Comparison of ENCODE assay signal across 9 mouse cellular contexts in genomic region chr11:101855950-101856712, GRCm38 (mm10). TPM values are rescaled to one million over a fixed set of nuclear protein-coding genes. Genes with fewer than 3 reads are reported as not detected.
DNase-seq lines count a peak whose midpoint lies in the region; ATAC-seq and TF ChIP-seq lines count a peak whose summit lies in the region.
"Had no signal": no experiment of that assay in that cellular context is flagged by ENCODE, and none has a peak within 500 bp of the region (broad histone marks: within the 10 kb centered on the region; RNA-seq: fewer than 3 reads in every experiment).

No protein-coding gene starts in this region.

- H3K9ac ChIP-seq in midbrain, embryonic 11.5 days (ENCODE audit: low read length) = no peak overlapping the region
- no peak overlapping the region for H3K9ac ChIP-seq in kidney, postnatal 0 days (ENCODE audit: low read depth, low read length)
- H3K9ac ChIP-seq in stomach, embryonic 16.5 days (ENCODE audit: low read length) = no peak overlapping the region
- no peak overlapping the region for H3K9ac ChIP-seq in midbrain, embryonic 13.5 days (replicated peaks)

- H3K4me3 ChIP-seq in midbrain, embryonic 11.5 days (ENCODE audit: low read depth, low read length) = no peak overlapping the region
- no peak overlapping the region for H3K4me3 ChIP-seq in midbrain, embryonic 10.5 days
- H3K4me3 ChIP-seq in kidney, postnatal 0 days (replicated peaks; ENCODE audit: low read depth, low read length) = no peak overlapping the region
- H3K4me3 ChIP-seq in stomach, embryonic 16.5 days (replicated peaks; ENCODE audit: low read length) = no peak overlapping the region
- H3K4me3 ChIP-seq in midbrain, embryonic 13.5 days (replicated peaks) = no peak overlapping the region

- no peak for ATAC-seq in midbrain, embryonic 11.5 days (ENCODE audit: low FRiP score)
- no peak for ATAC-seq in kidney, postnatal 0 days (replicated peaks; ENCODE audit: low FRiP score, low read depth)
- peak; percentile 59 for ATAC-seq in stomach, embryonic 16.5 days (ENCODE audit: insufficient read depth, low FRiP score)
- ATAC-seq in midbrain, embryonic 13.5 days = no peak
- ATAC-seq in megakaryocyte-erythroid progenitor cell, adult 5-6 weeks (replicated peaks; ENCODE audit: low FRiP score, low TSS enrichment, poor library complexity, severe bottlenecking) = no peak
- ATAC-seq: forebrain, embryonic 16.5 days had no signal

- WGBS in midbrain, embryonic 11.5 days = 80% methylated on average over 9 of the region's 9 CpGs
- 82% methylated on average over 9 of the region's 9 CpGs for WGBS in midbrain, embryonic 10.5 days
- 41% methylated on average over 9 of the region's 9 CpGs for WGBS in kidney, postnatal 0 days
- 57% methylated on average over 9 of the region's 9 CpGs for WGBS in stomach, embryonic 16.5 days
- WGBS in midbrain, embryonic 13.5 days = 86% methylated on average over 9 of the region's 9 CpGs

- H3K27ac ChIP-seq in midbrain, embryonic 11.5 days (ENCODE audit: low read depth, low read length) = no peak overlapping the region
- no peak overlapping the region for H3K27ac ChIP-seq in midbrain, embryonic 10.5 days (replicated peaks)
- no peak overlapping the region for H3K27ac ChIP-seq in kidney, postnatal 0 days
- peak overlapping the region; percentile 36; the same call in 1 of the 2 replicates for H3K27ac ChIP-seq in stomach, embryonic 16.5 days (ENCODE audit: low read length)
- H3K27ac ChIP-seq in midbrain, embryonic 13.5 days = no peak overlapping the region

- TF ChIP-seq CTCF in kidney, postnatal 0 days (IDR thresholded peaks at IDR 0.05; ENCODE audit: low read depth) = no peak

- no peaks in the 10 kb centered on the region for H3K4me1 ChIP-seq in midbrain, embryonic 11.5 days (ENCODE audit: control insufficient read depth, insufficient read depth, low read length)
- peaks cover 10% of the 10 kb centered on the region for H3K4me1 ChIP-seq in midbrain, embryonic 10.5 days
- H3K4me1 ChIP-seq in kidney, postnatal 0 days (replicated peaks; ENCODE audit: insufficient read depth, low read length) = no peaks in the 10 kb centered on the region; the same call in 1 of the 2 replicates
- peaks cover 10% of the 10 kb centered on the region for H3K4me1 ChIP-seq in stomach, embryonic 16.5 days (ENCODE audit: control insufficient read depth, insufficient read depth, low read length)
- H3K4me1 ChIP-seq in midbrain, embryonic 13.5 days (replicated peaks) = no peaks in the 10 kb centered on the region

- H3K9me3 ChIP-seq in midbrain, embryonic 11.5 days (ENCODE audit: control insufficient read depth, low read length) = no peaks in the 10 kb centered on the region
- H3K9me3 ChIP-seq in midbrain, embryonic 10.5 days (replicated peaks) = no peaks in the 10 kb centered on the region
- H3K9me3 ChIP-seq in kidney, postnatal 0 days (replicated peaks; ENCODE audit: low read length) = no peaks in the 10 kb centered on the region
- no peaks in the 10 kb centered on the region for H3K9me3 ChIP-seq in stomach, embryonic 16.5 days (replicated peaks; ENCODE audit: control insufficient read depth, low read length)
- H3K9me3 ChIP-seq in midbrain, embryonic 13.5 days = no peaks in the 10 kb centered on the region

- no peaks in the 10 kb centered on the region for H3K36me3 ChIP-seq in midbrain, embryonic 11.5 days (ENCODE audit: control insufficient read depth, insufficient read depth, low read length)
- H3K36me3 ChIP-seq in midbrain, embryonic 10.5 days = no peaks in the 10 kb centered on the region
- H3K36me3 ChIP-seq in kidney, postnatal 0 days (ENCODE audit: insufficient read depth, low read length) = no peaks in the 10 kb centered on the region
- H3K36me3 ChIP-seq in stomach, embryonic 16.5 days (ENCODE audit: control insufficient read depth, insufficient read depth, low read length) = no peaks in the 10 kb centered on the region
- no peaks in the 10 kb centered on the region for H3K36me3 ChIP-seq in midbrain, embryonic 13.5 days

- H3K4me2 ChIP-seq in midbrain, embryonic 11.5 days = no peak overlapping the region
- no peak overlapping the region for H3K4me2 ChIP-seq in kidney, postnatal 0 days (ENCODE audit: low read length)
- H3K4me2 ChIP-seq in stomach, embryonic 16.5 days (ENCODE audit: low read depth, low read length) = no peak overlapping the region
- H3K4me2 ChIP-seq in midbrain, embryonic 13.5 days (replicated peaks) = no peak overlapping the region

- no peaks in the 10 kb centered on the region for H3K27me3 ChIP-seq in midbrain, embryonic 11.5 days (ENCODE audit: control insufficient read depth, insufficient read depth, low read length)
- no peaks in the 10 kb centered on the region for H3K27me3 ChIP-seq in midbrain, embryonic 10.5 days (ENCODE audit: low read depth, poor library complexity, severe bottlenecking)
- H3K27me3 ChIP-seq in kidney, postnatal 0 days (ENCODE audit: insufficient read depth, low read length) = no peaks in the 10 kb centered on the region
- H3K27me3 ChIP-seq in stomach, embryonic 16.5 days (ENCODE audit: control insufficient read depth, insufficient read depth, low read length) = no peaks in the 10 kb centered on the region
- no peaks in the 10 kb centered on the region for H3K27me3 ChIP-seq in midbrain, embryonic 13.5 days

- peak; percentile 60 for DNase-seq in midbrain, embryonic 11.5 days (ENCODE audit: low spot score, missing footprints)
- DNase-seq in midbrain, embryonic 10.5 days (ENCODE audit: low spot score) = no peak
- peak; percentile 60 for DNase-seq in gastrocnemius, postnatal 25 days
- DNase-seq in kidney, postnatal 0 days (ENCODE audit: low spot score) = peak; percentile 62
- DNase-seq in Muller cell, postnatal 12 days (ENCODE audit: inconsistent ontology term) = no peak

RNA-seq across cellular contexts. Expression of gene Meox1, which starts 38.0 kb away (rescaled TPM):
- 0.29 TPM in 1 of 2 replicates, not detected in the other for polyA plus RNA-seq in midbrain, embryonic 11.5 days (2014; fragmentation: Nextera tagmentation; extraction: Ambion mirVana)
- polyA plus RNA-seq in midbrain, embryonic 10.5 days (2016; fragmentation: Nextera tagmentation; extraction: Ambion mirVana) = 0.11 and 0.30 TPM in 2 replicates
- total RNA-seq in gastrocnemius, postnatal 25 days (2021) = 1 to 10 TPM; 3.5 to 6.1 TPM
- polyA plus RNA-seq in kidney, postnatal 0 days (2015; fragmentation: Nextera tagmentation; extraction: Ambion mirVana) = 13.9 and 14.3 TPM in 2 replicates
- 5.2 and 6.0 TPM in 2 replicates for polyA plus RNA-seq in stomach, embryonic 16.5 days (2015; fragmentation: Nextera tagmentation; extraction: Ambion mirVana)
- polyA plus RNA-seq in midbrain, embryonic 13.5 days (2015; fragmentation: Nextera tagmentation; extraction: Ambion mirVana) = 0.12 and 0.13 TPM in 2 replicates
- total RNA-seq in megakaryocyte-erythroid progenitor cell, adult 5-6 weeks (2014; fragmentation: Nextera tagmentation) = not detected in 2 replicates
- not detected in 2 replicates for total RNA-seq in megakaryocyte-erythroid progenitor cell, adult 5-6 weeks (2017)

Comparison
In these comparisons a context has a peak if more than half of its experiments do, and no peak if none do; other contexts are left out.
1. DNase-seq: peak in midbrain, embryonic 11.5 days (single experiment), gastrocnemius, postnatal 25 days (single experiment) and kidney, postnatal 0 days (single experiment); none in midbrain, embryonic 10.5 days (single experiment) and Muller cell, postnatal 12 days (single experiment).